Mouse (Mus musculus): Measurements from ENCODE around the gene Tm7sf2. TPM values are rescaled to one million over a fixed set of nuclear protein-coding genes. Genes with fewer than 3 reads are reported as not detected.

Gene Tm7sf2
- total RNA-seq (2022), result 1 to 10 TPM; 3.1 to 3.9 (median 3.2) TPM

DNA sequence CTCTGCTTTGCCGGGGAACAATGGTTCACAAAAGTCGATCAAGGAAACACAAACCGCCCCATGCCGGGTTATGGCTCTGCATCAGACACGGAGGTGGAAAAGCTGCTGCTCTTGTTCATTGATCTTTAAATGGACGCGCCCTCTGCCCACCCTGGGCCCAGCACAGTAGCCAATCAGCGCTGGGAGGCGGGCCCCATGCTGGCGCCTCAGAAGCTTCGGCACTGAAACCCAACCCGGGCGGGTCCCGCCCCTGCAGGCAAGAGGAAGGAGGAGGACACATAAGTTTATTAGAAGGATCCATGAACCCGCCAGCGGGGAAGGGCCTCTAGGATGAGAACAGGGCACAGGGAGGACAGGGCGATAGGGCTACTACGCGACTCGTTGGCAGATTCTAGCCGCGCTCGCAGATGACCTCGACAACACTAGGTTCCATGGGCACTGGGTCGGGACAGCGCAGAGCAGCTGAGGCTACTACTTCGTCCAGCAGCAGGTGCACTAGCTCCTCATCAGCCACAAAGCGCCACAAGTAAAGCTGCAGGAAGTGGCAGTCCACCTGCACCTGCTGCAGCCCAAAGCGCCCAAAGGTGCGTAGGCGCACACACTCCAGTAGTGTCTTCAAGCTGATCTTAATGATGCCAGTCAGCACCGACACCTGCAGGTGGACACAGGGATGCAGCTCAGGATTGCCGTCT lies at the start of gene Tm7sf2:
TSS of gene Tm7sf2 (minus strand) at position 650 of the 692 bp plus-strand sequence.
- peak; percentile 89 for DNase-seq (ENCODE audit: low spot score)

DNA sequence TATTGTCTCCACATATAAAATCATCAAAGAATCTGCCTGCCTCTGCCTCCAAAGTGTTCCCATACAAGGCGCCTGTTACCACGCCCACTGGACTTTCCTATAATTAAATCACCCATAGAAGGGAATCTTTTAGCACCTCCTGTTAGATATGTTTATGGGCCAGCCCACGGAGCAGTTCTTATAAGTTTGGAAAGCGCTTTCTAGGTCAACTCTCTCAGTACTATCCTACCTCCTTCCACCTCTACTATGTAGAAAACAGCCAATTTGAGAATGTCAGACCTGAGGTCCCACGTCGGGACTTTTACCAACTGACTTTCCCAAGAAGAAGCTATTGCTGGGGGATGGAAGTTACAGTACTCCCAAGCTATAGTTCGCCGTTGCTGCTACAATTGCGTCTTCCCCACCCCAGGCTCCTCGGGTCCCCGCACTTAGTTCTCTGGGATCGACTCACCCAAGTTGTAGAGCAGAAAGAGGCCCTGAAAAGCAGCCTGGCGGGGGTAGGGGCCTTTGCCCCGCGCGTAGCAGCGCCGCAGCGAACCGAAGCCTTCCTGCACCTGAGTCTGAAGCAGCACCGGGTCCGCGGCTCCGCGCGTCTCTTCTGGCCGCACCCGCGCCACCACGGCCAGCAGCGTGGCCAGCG lies 49.3 kb upstream of the Tm7sf2 start:
- no peak for DNase-seq (ENCODE audit: low spot score)

DNA sequence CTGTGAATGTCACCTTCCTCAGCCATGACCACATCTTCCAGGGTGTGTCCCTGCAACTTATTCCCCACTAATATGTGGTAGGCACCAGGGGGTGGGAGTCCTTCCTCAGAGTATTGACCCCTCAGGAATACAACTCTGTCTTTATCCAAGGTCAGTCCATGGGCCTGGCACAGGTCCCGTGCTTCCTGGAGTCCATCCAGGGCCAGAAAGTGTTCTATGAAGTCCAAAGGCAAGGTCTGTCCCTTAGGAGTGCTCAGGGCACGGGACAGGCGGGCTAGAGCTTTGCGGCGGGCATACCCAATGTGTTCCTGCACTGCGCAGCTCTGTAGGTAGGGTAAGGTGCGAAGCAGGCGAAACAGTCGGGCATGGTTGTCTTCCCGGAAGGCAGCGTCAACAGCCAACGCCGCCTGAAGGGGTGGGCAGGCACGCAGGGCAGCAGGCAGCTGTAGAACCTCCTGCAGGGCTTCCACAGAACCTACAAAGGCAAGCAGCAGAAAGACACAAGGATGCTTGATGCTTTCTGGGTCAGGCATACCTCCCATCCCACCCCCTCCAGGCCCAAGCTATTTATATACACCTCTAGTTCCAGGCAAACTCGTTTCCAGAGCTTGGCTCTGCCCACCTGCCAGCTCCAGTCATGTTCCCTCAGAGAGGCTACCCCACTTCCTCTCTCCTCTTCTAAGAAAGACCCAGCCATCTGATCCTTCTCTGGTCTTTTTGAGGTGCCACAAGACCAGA lies 48.1 kb upstream of the Tm7sf2 start:
- no peak for DNase-seq (ENCODE audit: low spot score)

DNA sequence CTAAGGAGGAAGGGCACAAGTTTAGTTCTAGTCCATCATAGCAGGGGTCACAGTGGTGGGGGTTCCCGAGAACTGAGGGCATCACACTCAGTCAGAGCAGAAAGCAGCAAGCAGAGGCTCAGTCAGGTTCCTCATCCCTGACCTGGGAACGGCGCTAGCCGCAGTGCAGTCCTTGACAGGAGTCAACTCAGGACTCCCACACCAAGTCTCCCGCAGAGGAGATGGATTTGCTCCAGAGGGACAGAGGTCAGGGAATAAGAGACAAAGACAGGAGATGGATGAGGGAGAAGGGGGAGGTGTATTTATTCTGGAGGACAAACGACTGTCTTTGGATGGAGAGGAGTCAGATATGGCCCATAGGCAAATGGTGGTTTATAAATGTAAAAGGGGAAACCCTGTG lies 44.9 kb upstream of the Tm7sf2 start:
- no peak for DNase-seq (ENCODE audit: low spot score)

DNA sequence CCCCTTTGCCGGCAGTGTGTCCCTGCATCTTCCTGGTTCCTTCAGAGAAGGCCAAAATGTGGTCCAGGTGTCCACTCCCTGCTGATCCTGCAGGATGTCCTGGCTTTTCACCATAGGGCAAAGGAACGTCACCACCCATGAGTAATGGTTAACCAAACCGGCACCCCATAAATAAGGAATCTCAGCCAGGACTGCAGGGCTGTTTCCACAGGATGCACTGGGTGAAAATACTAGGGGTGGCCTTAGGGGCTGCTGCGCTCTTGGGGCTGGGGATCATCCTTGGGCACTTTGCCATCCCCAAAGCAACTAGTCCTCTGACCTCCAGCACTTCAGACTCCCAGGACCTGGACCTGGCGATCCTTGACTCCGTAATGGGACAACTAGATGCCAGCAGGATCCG lies 37.4 kb upstream of the Tm7sf2 start, which contains the start of gene Naaladl1:
TSS of gene Naaladl1 (plus strand) at position 197 of the 400 bp plus-strand sequence.
- no peak for DNase-seq (ENCODE audit: low spot score)

DNA sequence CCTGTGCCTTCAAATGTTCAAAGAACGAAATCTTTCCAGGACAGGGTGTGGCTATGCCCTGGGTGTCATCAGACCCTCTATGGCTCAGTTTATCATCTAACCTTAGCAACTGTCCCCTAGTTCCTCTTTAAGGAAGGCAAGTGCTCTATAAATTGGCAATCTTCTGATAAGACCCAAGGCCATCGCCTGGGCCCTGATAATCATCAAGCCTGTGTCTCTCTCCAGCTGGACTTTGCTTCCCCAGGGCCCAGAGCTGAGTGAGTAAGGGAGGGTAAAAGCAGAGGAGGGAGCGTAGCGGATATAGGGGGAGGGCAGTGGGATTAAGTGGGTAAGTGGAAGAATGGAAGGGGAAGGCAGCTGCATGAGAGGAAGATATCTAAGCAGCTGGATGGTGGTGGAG lies 36.3 kb upstream of the Tm7sf2 start:
- no peak for DNase-seq (ENCODE audit: low spot score)

DNA sequence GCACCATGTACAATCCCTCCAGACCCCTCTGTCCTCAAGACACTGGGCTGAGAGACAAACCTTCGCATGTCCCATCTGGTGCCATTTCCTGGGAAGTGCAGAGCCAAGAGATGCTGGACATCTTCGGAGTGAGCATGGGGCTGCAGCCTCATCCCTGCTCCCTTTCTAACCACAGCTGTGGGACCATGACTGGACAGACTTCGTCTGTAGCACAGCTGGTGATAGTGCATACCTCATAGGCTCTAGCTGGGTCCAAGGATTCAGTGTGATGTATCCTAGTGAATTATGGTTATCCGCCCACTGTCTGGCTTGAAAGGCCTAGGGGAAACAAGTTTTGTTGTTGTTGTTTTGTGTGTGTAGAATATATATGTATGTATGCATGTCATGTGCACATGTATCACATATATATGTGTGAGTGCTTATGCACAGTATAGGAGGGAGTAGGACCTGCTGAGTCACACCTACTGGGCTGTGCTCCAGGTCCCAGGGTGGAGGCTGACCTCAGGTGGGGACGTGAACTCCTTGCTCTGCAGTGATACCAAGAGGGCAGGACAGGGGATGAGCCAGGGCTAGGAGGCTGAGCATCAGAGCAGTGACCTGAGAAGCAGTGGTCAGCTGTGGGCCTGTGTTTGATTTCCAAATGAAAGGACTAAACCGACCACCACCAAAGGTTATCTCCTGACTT lies 34.1 kb upstream of the Tm7sf2 start:
- no peak for DNase-seq (ENCODE audit: low spot score)

DNA sequence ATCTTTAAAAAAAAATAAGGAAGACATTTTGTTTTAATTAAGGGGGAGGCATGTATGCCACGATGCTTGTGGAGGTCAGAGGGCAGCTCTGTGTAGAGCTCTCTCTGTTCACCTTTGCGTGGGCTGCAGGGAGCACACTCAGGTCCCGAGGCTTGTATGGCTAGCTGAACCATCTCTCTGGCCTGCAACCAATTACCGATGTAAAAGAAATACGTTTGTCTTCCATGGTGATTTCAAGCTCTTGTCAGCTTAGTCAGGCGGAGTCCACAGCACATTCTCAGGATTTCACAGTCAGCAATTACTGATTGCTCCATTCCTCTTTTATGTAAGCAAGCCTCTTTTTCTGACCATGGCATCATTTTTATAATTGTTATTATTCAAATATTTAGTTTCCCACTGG lies 33.0 kb upstream of the Tm7sf2 start:
- DNase-seq (ENCODE audit: low spot score), result no peak

DNA sequence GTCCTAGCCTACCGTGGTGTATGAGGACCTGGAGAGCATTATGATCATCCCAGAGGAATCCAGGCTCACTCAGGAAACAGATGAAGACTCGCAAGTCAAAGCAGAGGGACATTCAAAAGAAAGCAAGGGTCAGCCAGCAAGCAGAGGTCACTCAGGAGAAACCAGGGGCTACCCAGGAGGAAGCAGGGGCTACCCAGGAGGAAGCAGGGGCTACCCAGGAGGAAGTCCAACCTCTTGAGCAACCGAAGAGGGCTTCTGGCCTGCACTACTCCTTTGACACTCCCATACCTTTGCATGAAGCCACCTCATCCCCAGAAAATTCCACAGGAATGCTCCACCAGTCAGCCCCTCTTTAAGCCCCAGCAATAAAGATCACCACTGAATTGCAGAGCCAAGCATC lies 29.7 kb upstream of the Tm7sf2 start:
- DNase-seq (ENCODE audit: low spot score), result no peak

DNA sequence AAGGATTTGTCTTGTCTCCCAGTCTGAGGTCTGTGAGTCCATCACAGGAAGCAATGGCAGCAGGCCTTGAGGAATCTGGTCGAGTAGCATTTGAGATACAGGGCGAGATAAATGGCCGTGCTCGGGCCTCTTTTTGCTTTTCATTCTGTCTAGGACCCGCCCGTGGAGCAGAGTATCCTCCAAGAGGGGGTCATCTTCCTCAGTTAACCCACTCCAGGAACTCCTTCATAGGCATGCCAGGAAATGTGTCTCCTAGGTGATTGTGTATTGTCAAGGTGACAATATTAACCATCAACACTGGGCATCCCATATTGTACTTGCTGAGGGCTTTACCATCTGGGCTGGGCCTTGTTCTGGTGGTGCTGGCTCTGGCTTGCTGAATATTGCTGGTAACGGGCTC lies 25.9 kb upstream of the Tm7sf2 start, which contains the start of gene AC131692.1:
TSS of gene AC131692.1 (plus strand) at position 301 of the 400 bp plus-strand sequence.
- DNase-seq (ENCODE audit: low spot score), result no peak

DNA sequence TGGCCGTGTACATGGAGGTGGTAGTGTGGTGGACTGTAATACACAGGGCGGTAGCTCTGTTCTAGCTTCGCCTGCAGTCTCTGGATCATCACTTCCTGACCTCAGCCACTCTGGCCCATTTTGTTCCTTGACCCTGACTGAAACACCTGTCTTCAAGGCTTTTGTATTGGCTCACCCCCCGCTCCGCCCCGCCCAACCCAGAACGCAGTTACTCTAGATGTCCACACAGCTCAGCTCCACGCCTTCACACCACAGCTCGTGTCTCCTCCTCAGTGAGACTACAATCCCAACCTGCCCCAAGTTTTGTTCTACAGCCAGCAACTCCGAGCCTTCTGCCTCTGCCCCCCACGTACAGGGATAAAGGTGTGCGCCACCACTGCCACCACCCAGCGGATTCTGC lies 20.7 kb upstream of the Tm7sf2 start:
- no peak for DNase-seq (ENCODE audit: low spot score)

DNA sequence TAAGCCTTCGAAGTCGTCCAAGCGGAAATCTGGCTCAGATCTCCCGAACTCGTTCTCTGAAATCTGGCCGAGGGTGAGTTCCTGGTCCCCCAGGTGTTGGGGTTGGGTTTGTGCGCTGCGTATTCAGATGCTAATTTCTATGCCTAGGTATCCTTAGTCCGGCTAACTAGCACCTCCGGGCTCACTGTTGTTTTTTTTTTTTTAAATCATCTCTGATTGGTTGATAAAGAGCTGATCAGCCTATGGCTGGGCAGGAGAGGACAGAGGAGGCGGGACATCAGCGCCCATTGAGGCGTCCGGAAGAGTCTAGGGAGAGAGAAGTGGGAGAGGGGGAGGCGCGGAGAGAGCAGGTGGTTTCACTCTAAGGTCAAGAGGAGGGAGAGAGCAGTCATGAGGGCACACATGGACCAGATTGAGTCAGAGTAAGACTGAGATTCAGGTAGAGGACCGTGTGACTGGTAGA lies 17.3 kb upstream of the Tm7sf2 start:
- no peak for DNase-seq (ENCODE audit: low spot score)

DNA sequence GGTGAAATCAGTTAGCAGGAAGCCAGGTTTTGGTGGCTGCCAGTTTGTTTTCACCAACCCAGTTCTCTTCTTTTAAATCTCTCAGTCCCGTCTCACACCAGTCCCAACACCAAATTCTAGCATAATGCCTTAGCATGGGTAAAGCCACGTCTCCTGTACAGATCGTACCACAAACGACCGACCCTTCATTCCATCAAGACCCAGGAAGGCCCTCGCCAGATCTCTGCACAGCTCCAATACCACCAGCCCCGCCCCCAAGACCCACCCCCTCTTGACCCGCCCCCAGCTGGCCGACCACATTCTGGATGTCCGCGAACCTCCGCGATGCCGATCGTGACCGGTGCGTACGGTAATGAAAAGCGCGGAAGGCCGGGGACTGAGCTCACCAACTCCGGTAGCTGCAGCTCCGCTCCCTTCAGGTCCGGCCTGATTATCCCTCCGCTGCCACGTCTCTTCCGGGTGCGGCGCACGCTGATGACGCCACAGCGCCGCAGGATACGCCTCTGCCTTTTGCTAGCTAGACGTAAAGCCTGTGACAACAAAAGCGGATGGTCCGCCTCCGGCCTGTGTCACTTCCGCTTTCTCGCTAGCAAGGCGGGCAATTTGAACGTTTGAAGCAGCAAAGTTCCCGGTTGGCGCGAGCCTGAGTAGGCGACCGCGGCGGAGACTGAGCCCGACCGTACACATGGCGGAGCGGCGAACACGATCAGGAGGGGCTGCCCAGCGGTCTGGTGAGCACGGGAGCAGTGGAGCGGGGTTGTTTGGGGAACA lies 16.5 kb upstream of the Tm7sf2 start, which contains the start of the genes Zfpl1 and Cdca5:
TSS of gene Zfpl1 (minus strand) at position 479 of the 771 bp plus-strand sequence.
TSS of gene Cdca5 (plus strand) at position 506 of the 771 bp plus-strand sequence.
- DNase-seq (ENCODE audit: low spot score), result peak; percentile 97

DNA sequence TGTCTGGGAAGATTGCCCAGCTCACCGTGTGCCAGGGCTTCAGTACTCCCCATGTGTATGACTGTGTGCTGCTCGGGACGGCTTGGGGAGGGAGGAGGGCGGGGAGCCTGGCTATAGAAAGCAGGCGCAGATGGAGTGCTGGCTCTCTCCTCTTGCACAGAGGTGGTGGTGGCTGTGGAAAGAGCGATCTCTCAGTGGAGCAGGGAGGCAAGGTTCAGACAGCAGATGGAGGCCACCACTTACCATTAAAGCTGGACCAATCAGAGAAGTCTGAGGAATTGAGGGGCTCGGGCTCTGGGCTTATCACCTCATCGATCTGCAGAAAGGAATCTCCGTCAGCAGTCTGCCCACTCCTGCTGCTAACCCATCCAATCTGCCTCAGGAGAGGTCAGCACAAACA lies 14.0 kb upstream of the Tm7sf2 start, which contains the start of gene Gm28374:
TSS of gene Gm28374 (minus strand) at position 101 of the 400 bp plus-strand sequence.
- DNase-seq (ENCODE audit: low spot score), result no peak

DNA sequence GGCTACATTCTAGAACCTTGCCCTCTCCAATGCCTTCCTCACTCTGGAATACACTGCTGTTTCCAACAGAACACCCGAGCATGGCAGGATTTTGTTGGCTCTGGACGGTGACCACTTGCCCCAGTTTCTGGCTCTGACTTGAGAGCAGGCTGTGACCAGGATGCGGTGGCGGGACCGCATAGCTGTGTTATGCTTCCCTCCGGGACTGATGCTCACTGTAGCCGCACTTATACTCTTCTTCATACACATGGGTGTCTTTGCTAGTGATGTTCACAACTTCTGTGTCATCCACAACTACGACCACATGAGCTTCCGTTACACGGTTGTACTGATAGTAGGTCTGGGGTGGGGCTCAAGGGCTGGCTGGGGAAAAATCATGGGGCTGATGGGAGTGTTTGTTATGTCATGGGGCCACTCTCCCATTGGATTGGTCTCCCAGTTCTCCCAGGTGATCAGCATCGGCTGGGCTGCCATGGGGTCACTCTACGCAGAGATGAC lies 11.9 kb upstream of the Tm7sf2 start, which contains the start of gene Tmem262:
TSS of gene Tmem262 (plus strand) at position 51 of the 498 bp plus-strand sequence.
- no peak for DNase-seq (ENCODE audit: low spot score)

DNA sequence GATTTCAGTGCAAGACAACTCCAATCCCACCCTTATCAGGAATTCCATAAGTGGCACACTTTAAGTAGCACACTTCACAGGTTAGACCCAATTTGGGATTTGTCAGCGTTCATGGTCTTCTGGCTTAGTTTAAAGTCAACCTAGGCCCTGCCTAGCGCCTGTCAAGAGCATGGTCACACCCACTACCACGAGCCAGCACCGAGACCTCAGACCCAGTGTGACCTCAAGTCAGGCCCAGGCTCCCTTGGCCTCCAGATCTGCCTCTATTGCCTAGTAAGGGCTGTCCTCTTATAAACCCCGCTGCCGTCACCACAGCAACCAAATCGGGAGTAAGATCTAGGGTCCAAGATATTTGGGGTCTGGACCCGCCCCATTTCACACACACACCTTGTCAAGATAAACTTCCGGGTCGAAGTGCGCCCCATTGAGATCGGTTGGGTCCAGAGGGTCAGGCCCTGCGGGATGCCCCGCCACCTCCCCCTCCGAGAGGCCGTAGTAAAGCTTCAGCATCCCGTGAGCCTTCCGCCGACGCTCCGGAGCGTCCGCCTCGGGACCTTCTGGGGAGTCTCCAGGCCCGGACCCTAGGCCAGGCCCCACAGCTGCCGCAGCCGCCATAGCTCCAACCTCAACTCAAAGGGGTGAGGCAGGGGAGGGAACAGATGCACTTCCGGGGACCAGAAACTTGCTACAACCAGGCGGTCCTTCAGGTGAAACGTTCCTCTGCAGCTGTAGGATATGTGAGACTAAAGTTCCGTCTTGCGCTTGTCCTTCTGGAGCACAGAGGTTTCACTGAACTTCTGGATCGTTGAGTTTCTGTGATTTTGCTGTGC lies 8.6 kb upstream of the Tm7sf2 start, which contains the start of gene Vps51:
TSS of gene Vps51 (minus strand) at position 668 of the 830 bp plus-strand sequence.
- DNase-seq (ENCODE audit: low spot score), result peak; percentile 89

DNA sequence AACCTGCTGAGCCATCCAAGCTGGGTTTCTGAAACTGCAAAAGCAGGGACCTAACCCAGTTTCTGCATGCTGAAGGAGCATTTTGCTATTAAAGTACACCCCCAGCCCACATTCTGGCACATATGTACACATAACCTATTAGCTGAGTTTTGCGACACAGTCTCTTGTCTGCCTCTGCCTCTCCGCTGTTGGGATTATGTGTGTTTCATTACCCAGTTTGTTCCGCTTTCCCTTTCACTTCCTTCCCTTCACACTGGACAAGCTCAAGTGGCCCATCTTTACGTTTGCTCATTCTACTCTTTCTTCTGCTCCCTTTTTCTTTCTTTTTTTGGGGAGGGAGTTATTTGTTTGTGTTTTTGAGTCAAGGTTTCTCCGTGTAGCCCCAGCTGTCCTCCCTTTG lies 5.7 kb upstream of the Tm7sf2 start:
- no peak for DNase-seq (ENCODE audit: low spot score)

DNA sequence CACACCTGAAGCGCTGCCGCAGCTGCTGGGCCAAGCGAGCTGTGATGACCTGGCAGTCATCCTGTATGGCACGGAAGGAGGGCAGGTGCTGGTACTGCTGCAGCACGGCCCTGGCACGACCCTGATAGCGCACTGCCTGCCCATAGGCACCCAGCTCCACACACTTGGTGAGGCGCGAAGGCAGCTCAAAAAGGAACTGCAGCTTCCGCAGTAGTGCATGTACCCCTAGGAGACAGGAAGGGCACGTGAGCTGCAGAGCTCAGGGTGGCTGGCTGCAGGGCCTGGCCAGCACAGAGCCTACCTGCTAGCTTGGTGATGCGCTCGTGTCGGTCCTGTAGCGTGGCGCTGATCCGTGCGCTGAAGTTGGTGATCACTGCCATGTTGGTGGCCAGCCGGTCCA lies 3.1 kb upstream of the Tm7sf2 start:
- DNase-seq (ENCODE audit: low spot score), result no peak

DNA sequence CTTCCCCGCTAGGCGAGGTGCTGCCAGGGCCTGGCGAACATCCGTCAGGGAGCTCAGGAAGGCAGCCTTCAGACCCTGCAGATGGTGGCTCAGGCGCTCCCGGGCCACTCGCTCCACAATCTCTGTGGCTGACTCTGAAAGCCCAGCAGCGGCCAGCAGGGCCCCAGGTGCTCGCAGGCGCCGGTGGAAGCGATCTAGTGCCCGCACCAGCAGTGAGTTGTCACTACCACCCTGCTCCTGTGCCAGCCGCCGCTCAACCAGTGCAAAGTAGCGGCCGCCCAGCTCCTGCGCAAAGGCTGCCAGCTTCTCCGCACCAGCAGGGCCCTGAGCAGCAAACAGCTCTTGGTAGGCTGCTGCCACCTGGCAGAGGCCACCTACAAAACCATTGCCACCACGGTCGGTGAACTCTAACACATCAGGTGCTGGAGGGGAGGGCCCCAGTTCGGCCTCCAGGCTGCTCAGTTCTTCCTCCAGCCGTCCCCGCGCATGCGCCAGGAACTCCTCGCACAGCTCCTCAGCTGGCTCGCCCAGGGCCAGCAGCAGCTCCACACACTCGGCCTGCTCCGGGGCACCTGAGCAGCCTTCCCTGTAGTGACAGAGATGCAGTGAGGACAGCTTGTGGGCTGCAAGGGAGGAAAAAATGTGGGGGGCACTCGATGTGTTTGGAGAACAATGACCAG lies 2.5 kb upstream of the Tm7sf2 start:
- no peak for DNase-seq (ENCODE audit: low spot score)
